Mouse (Mus musculus): ENCODE results near the gene Tmem183a.
A peak's percentile ranks its signal among the peaks of the same experiment; 100 is the strongest.

The Tmem183a gene

GRCm38 (mm10) chr1:134361857-134362212, at the start of gene Tmem183a:
Gene Tmem183a (minus strand): TSS chr1:134361979.
- peak; percentile 90 to 95 for DNase-seq

GRCm38 (mm10) chr1:134408080-134408479, 46.3 kb upstream of the Tmem183a start:
- DNase-seq: no peak

- DNase-seq: no peak
Observed at GRCm38 (mm10) chr1:134406414-134406771, 44.6 kb upstream of the Tmem183a start.

- peak; percentile 66 to 77 for DNase-seq
Observed at GRCm38 (mm10) chr1:134405509-134406413, 44.0 kb upstream of the Tmem183a start, which contains the start of gene Cyb5r1. Gene Cyb5r1 (plus strand): TSS chr1:134405559.

- no peak for DNase-seq
Observed at GRCm38 (mm10) chr1:134399735-134400134, 38.0 kb upstream of the Tmem183a start.

GRCm38 (mm10) chr1:134398210-134398609, 36.4 kb upstream of the Tmem183a start:
- no peak for DNase-seq

GRCm38 (mm10) chr1:134393827-134394226, 32.0 kb upstream of the Tmem183a start:
- DNase-seq: no peak

GRCm38 (mm10) chr1:134385666-134386065, 23.9 kb upstream of the Tmem183a start, which contains the start of gene 4933406M09Rik:
Gene 4933406M09Rik (plus strand): TSS chr1:134385940.
- no peak for DNase-seq

- no peak for DNase-seq
Observed at GRCm38 (mm10) chr1:134385176-134385575, 23.4 kb upstream of the Tmem183a start.

- no peak for DNase-seq
Observed at GRCm38 (mm10) chr1:134384581-134384980, 22.8 kb upstream of the Tmem183a start.

GRCm38 (mm10) chr1:134381795-134382625, 20.2 kb upstream of the Tmem183a start:
- no peak for DNase-seq

GRCm38 (mm10) chr1:134381051-134381450, 19.3 kb upstream of the Tmem183a start:
- DNase-seq: no peak

- DNase-seq: no peak
Observed at GRCm38 (mm10) chr1:134374124-134374523, 12.3 kb upstream of the Tmem183a start.

- peak; percentile 13 to 60 for DNase-seq
Observed at GRCm38 (mm10) chr1:134368777-134369337, 7.1 kb upstream of the Tmem183a start.

- no peak for DNase-seq
Observed at GRCm38 (mm10) chr1:134365491-134365890, 3.7 kb upstream of the Tmem183a start.

GRCm38 (mm10) chr1:134363194-134363593, 1.4 kb upstream of the Tmem183a start:
- no peak for DNase-seq

GRCm38 (mm10) chr1:134361195-134361856, 453 bp downstream of the Tmem183a start:
- DNase-seq: no peak

- no peak for DNase-seq
Observed at GRCm38 (mm10) chr1:134360656-134361055, 1.1 kb downstream of the Tmem183a start.

GRCm38 (mm10) chr1:134357461-134357860, 4.3 kb downstream of the Tmem183a start:
- no peak for DNase-seq

GRCm38 (mm10) chr1:134353326-134353725, 8.5 kb downstream of the Tmem183a start:
- no peak for DNase-seq

- no peak for DNase-seq
Observed at GRCm38 (mm10) chr1:134347791-134348190, 14.0 kb downstream of the Tmem183a start.

GRCm38 (mm10) chr1:134345075-134345474, 16.7 kb downstream of the Tmem183a start:
- DNase-seq: no peak

All from spleen, adult 18-20 months (tissue).